Comparison of ENCODE assay signal across 8 mouse cellular contexts in the genomic region with DNA sequence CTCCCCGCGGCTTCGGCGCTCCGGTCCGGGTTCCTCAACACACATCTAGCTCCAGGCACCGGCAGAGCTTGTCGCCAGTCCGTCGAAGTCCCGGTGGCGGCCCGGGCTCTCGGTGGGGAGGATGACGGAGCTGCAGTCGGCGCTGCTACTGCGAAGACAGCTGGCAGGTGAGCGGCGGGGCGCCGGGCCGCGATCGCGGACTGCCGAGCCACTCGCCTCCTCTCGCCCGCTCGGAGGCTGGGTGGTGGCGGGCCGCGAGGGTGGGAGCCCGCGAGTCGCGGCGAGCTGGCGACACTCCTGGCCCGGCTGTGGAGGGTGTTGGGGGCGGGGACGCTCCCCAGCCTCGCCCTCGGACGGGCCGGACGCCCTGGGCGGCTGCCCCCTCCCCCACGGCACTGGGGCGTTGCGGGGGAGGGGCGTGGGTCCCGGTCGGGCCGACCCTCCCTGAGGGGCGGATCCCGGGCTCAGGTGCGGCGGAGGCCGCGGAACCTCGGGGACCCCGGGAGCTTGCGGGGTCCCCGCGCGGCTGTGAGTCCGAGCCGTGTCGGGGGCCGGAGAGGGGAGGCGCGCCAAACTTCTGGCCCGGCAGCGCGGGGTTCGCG. TPM values are rescaled to one million over a fixed set of nuclear protein-coding genes. Genes with fewer than 3 reads are reported as not detected.
DNase-seq lines count a peak whose midpoint lies in the region; ATAC-seq lines count a peak whose summit lies in the region.

No protein-coding gene starts in this region.

- H3K9me3 ChIP-seq in hindbrain, embryonic 14.5 days (ENCODE audit: control insufficient read depth, low read length), result no peaks in the 10 kb centered on the region

- H3K9ac ChIP-seq in hindbrain, embryonic 14.5 days, result peak overlapping the region; percentile 98

- under 1% methylated on average over 49 of the region's 79 CpGs for WGBS in hindbrain, embryonic 14.5 days

- peak overlapping the region; percentile 97 for H3K27ac ChIP-seq in hindbrain, embryonic 14.5 days

- H3K4me1 ChIP-seq in hindbrain, embryonic 14.5 days (replicated peaks; ENCODE audit: control insufficient read depth, insufficient read depth, low read length), result peaks cover 22% of the 10 kb centered on the region

- peak overlapping the region; percentile 95 for H3K4me3 ChIP-seq in hindbrain, embryonic 14.5 days (replicated peaks; ENCODE audit: low read length)

- DNase-seq in NIH3T3 (ENCODE audit: low read depth), result peak; percentile 82
- DNase-seq in cerebellum, adult 18-20 months, result peak; percentile 40 to 75
- peak; percentile 79 for DNase-seq in gastrocnemius, adult 18-20 months (ENCODE audit: low spot score)
- DNase-seq in hindbrain, embryonic 14.5 days (ENCODE audit: low spot score), result peak; percentile 70
- peak; percentile 72 for DNase-seq in left cerebral cortex, postnatal 4 days
- DNase-seq in right cerebral cortex, postnatal 4 days, result peak; percentile 61
- no peak for DNase-seq in B cell, adult 2 months

- H3K4me2 ChIP-seq in hindbrain, embryonic 14.5 days (replicated peaks), result peak overlapping the region; percentile 65

- no peaks in the 10 kb centered on the region for H3K27me3 ChIP-seq in hindbrain, embryonic 14.5 days (ENCODE audit: control insufficient read depth, insufficient read depth, low read length)

- peak; percentile 62 for ATAC-seq in hindbrain, embryonic 14.5 days (ENCODE audit: low FRiP score)
- ATAC-seq in megakaryocyte-erythroid progenitor cell, adult 5-6 weeks (replicated peaks; ENCODE audit: low FRiP score, low TSS enrichment, poor library complexity, severe bottlenecking), result peak; percentile 38

- H3K36me3 ChIP-seq in hindbrain, embryonic 14.5 days (replicated peaks; ENCODE audit: control insufficient read depth, insufficient read depth), result no peaks in the 10 kb centered on the region

- intact Hi-C loops in left cerebral cortex, postnatal 4 days (cut with DNase I), result no loop called here

RNA-seq across cellular contexts. Expression of a gene that starts 0.5 kb away (rescaled TPM):
- total RNA-seq in gastrocnemius, adult 18-20 months (2021), result 10 to 100 TPM; 81.3 to 82.5 TPM
- polyA plus RNA-seq in hindbrain, embryonic 14.5 days (2014; fragmentation: Nextera tagmentation; extraction: Ambion mirVana), result 92.9 and 102 TPM in 2 replicates
- total RNA-seq in left cerebral cortex, postnatal 4 days (2021), result 10 to 100 TPM; 65.6 to 72.0 TPM
- 27.1 and 37.5 TPM in 2 replicates for total RNA-seq in megakaryocyte-erythroid progenitor cell, adult 5-6 weeks (2014; fragmentation: Nextera tagmentation)
- 35.6 and 54.0 TPM in 2 replicates for total RNA-seq in megakaryocyte-erythroid progenitor cell, adult 5-6 weeks (2017)

RNA-seq across cellular contexts. Expression of a gene that starts 57.3 kb away (rescaled TPM):
- total RNA-seq in gastrocnemius, adult 18-20 months (2021), result under 1 TPM; 0.19 to 0.39 TPM
- polyA plus RNA-seq in hindbrain, embryonic 14.5 days (2014; fragmentation: Nextera tagmentation; extraction: Ambion mirVana), result 0.11 and 0.23 TPM in 2 replicates
- total RNA-seq in left cerebral cortex, postnatal 4 days (2021), result under 1 TPM; 0.18 to 0.26 TPM
- 9.2 and 14.0 TPM in 2 replicates for total RNA-seq in megakaryocyte-erythroid progenitor cell, adult 5-6 weeks (2014; fragmentation: Nextera tagmentation)
- 3.8 and 7.1 TPM in 2 replicates for total RNA-seq in megakaryocyte-erythroid progenitor cell, adult 5-6 weeks (2017)

Comparison
In these comparisons a context has a peak if more than half of its experiments do, and no peak if none do; other contexts are left out.
1. DNase-seq: peak in NIH3T3 (single experiment), cerebellum, adult 18-20 months (2 of 2), gastrocnemius, adult 18-20 months (single experiment), hindbrain, embryonic 14.5 days (single experiment), left cerebral cortex, postnatal 4 days (single experiment) and right cerebral cortex, postnatal 4 days (single experiment); none in B cell, adult 2 months (0 of 2).